Mouse (Mus musculus) megakaryocyte, embryonic 14.5 days (primary cell): ENCODE measurements around the gene Tmem80.

ENCODE experiments used
- FLI1 ChIP-seq: IDR thresholded peaks from 2 replicates; pipeline ENCODE4 v1.6.1; 2012; ENCODE audit warnings: low read length, inconsistent platforms, mixed read lengths
- GATA1 ChIP-seq: IDR thresholded peaks from 3 replicates; pipeline ENCODE4 v1.6.1; 2012; ENCODE audit warnings: mixed read lengths, low read length, inconsistent platforms, borderline replicate concordance

- TF ChIP-seq FLI1 (no peak), GATA1 (no peak)
Measured at GRCm38 (mm10) chr7:141361510-141361909, 34.0 kb downstream of the Tmem80 start.
